Comparison of ENCODE assay signal across 8 mouse cellular contexts in genomic region chr13:101161768-101162167, GRCm38 (mm10).
DNase-seq lines count a peak whose midpoint lies in the region; ATAC-seq and TF ChIP-seq lines count a peak whose summit lies in the region.
"Had no signal": no experiment of that assay in that cellular context is flagged by ENCODE, and none has a peak within 500 bp of the region (broad histone marks: within the 10 kb centered on the region; RNA-seq: fewer than 3 reads in every experiment).

No protein-coding gene starts in this region.

- DNase-seq in hindbrain, embryonic 10.5 days (ENCODE audit: low spot score) = peak; percentile 4
- no peak for DNase-seq in hindbrain, embryonic 14.5 days (ENCODE audit: low spot score)
- DNase-seq in midbrain, postnatal 0 days (ENCODE audit: low spot score) = no peak
- DNase-seq in midbrain, embryonic 14.5 days = no peak
- DNase-seq in brain, adult 2 months (ENCODE audit: low read depth, low spot score) = peak; percentile 41
- no peak for DNase-seq in spleen, adult 12 weeks (ENCODE audit: low spot score)
- DNase-seq: cerebellum, postnatal 36 days had no signal

- TF ChIP-seq CTCF in midbrain, postnatal 0 days (IDR thresholded peaks at IDR 0.05) = peak; percentile 32

- H3K4me2 ChIP-seq in hindbrain, embryonic 14.5 days (replicated peaks) = no peak overlapping the region
- no peak overlapping the region for H3K4me2 ChIP-seq in midbrain, postnatal 0 days (ENCODE audit: low read depth, low read length, poor library complexity, severe bottlenecking)
- no peak overlapping the region for H3K4me2 ChIP-seq in midbrain, embryonic 14.5 days (ENCODE audit: low read length)

- no peaks in the 10 kb centered on the region for H3K9me3 ChIP-seq in hindbrain, embryonic 10.5 days
- H3K9me3 ChIP-seq in hindbrain, embryonic 14.5 days (ENCODE audit: control insufficient read depth, low read length) = no peaks in the 10 kb centered on the region
- no peaks in the 10 kb centered on the region for H3K9me3 ChIP-seq in midbrain, postnatal 0 days (ENCODE audit: low read length)
- no peaks in the 10 kb centered on the region for H3K9me3 ChIP-seq in midbrain, embryonic 14.5 days (ENCODE audit: control insufficient read depth, low read length)

- H3K9ac ChIP-seq in hindbrain, embryonic 14.5 days = no peak overlapping the region
- H3K9ac ChIP-seq in midbrain, postnatal 0 days (replicated peaks; ENCODE audit: low read length, poor library complexity, severe bottlenecking) = no peak overlapping the region
- no peak overlapping the region for H3K9ac ChIP-seq in midbrain, embryonic 14.5 days (replicated peaks; ENCODE audit: low read length)

- no peaks in the 10 kb centered on the region for H3K27me3 ChIP-seq in hindbrain, embryonic 10.5 days (ENCODE audit: insufficient read depth, poor library complexity, severe bottlenecking)
- no peaks in the 10 kb centered on the region for H3K27me3 ChIP-seq in hindbrain, embryonic 14.5 days (ENCODE audit: control insufficient read depth, insufficient read depth, low read length)
- H3K27me3 ChIP-seq in midbrain, postnatal 0 days (ENCODE audit: insufficient read depth, low read length) = no peaks in the 10 kb centered on the region
- no peaks in the 10 kb centered on the region for H3K27me3 ChIP-seq in midbrain, embryonic 14.5 days (ENCODE audit: control insufficient read depth, insufficient read depth, low read length)

- ATAC-seq in hindbrain, embryonic 14.5 days (ENCODE audit: low FRiP score) = no peak
- ATAC-seq in midbrain, postnatal 0 days (ENCODE audit: low FRiP score) = no peak
- no peak for ATAC-seq in midbrain, embryonic 14.5 days (ENCODE audit: low FRiP score, low TSS enrichment)
- no peak for ATAC-seq in megakaryocyte, adult 5-6 weeks (ENCODE audit: poor library complexity, severe bottlenecking)

- H3K4me1 ChIP-seq in hindbrain, embryonic 10.5 days (replicated peaks) = no peaks in the 10 kb centered on the region
- H3K4me1 ChIP-seq in hindbrain, embryonic 14.5 days (replicated peaks; ENCODE audit: control insufficient read depth, insufficient read depth, low read length) = no peaks in the 10 kb centered on the region
- no peaks in the 10 kb centered on the region for H3K4me1 ChIP-seq in midbrain, postnatal 0 days (ENCODE audit: insufficient read depth, low read length)
- H3K4me1 ChIP-seq in midbrain, embryonic 14.5 days (ENCODE audit: control insufficient read depth, insufficient read depth, low read length) = no peaks in the 10 kb centered on the region

- H3K36me3 ChIP-seq in hindbrain, embryonic 10.5 days = no peaks in the 10 kb centered on the region
- H3K36me3 ChIP-seq in hindbrain, embryonic 14.5 days (replicated peaks; ENCODE audit: control insufficient read depth, insufficient read depth) = no peaks in the 10 kb centered on the region
- no peaks in the 10 kb centered on the region for H3K36me3 ChIP-seq in midbrain, postnatal 0 days (ENCODE audit: insufficient read depth, low read length)
- no peaks in the 10 kb centered on the region for H3K36me3 ChIP-seq in midbrain, embryonic 14.5 days (ENCODE audit: control insufficient read depth, insufficient read depth, low read length)

- no peak overlapping the region for H3K4me3 ChIP-seq in hindbrain, embryonic 10.5 days
- no peak overlapping the region for H3K4me3 ChIP-seq in hindbrain, embryonic 14.5 days (replicated peaks; ENCODE audit: low read length)
- no peak overlapping the region for H3K4me3 ChIP-seq in midbrain, postnatal 0 days (ENCODE audit: low read depth, low read length)
- no peak overlapping the region for H3K4me3 ChIP-seq in midbrain, embryonic 14.5 days (replicated peaks; ENCODE audit: low read depth, low read length)

- WGBS in hindbrain, embryonic 10.5 days = 54% methylated on average over 2 of the region's 2 CpGs
- 64% methylated on average over 2 of the region's 2 CpGs for WGBS in hindbrain, embryonic 14.5 days
- 67% methylated on average over 2 of the region's 2 CpGs for WGBS in midbrain, postnatal 0 days
- WGBS in midbrain, embryonic 14.5 days = 63% methylated on average over 2 of the region's 2 CpGs

- H3K27ac ChIP-seq in hindbrain, embryonic 10.5 days = no peak overlapping the region
- no peak overlapping the region for H3K27ac ChIP-seq in hindbrain, embryonic 14.5 days
- no peak overlapping the region for H3K27ac ChIP-seq in midbrain, postnatal 0 days (ENCODE audit: low read depth, low read length)
- H3K27ac ChIP-seq in midbrain, embryonic 14.5 days (replicated peaks; ENCODE audit: low read depth, low read length) = no peak overlapping the region

Comparison
In these comparisons a context has a peak if more than half of its experiments do, and no peak if none do; other contexts are left out.
1. DNase-seq: peak in hindbrain, embryonic 10.5 days (single experiment) and brain, adult 2 months (single experiment); none in hindbrain, embryonic 14.5 days (single experiment), midbrain, postnatal 0 days (single experiment), midbrain, embryonic 14.5 days (single experiment) and spleen, adult 12 weeks (single experiment).